Mouse (Mus musculus): ENCODE measurements around the gene Polk.

Polk gene

GRCm38 (mm10) chr13:96431595-96432156 lies 110.7 kb downstream of the Polk start:
- in situ Hi-C loops (cut with MboI; ENCODE audit: unreplicated experiment in 2 of 2), result loop anchor here (5.0 to 10.0 kb wide), 2 partner anchors 161 to 403 kb away; no protein-coding TSS in a partner anchor
